Mouse (Mus musculus) lung, embryonic 16.5 days (tissue): ENCODE results near the gene Vegfa. TPM values are rescaled to one million over a fixed set of nuclear protein-coding genes. Genes with fewer than 3 reads are reported as not detected.

Experiments used
- ATAC-seq: fragments of 200-750 bp; cut with Nextera tagmentation; 2 replicates; pipeline ENCODE4 v1.8.0; 2017; ENCODE audit warnings: low read depth, mild to moderate bottlenecking, moderate library complexity
- H3K27ac ChIP-seq: fragments of 300-500 bp; sonication (generic); 2 replicates; pipeline ENCODE4 v1.5.1; 2014; ENCODE audit warnings: mild to moderate bottlenecking, control low read depth, low read length
- H3K27me3 ChIP-seq: fragments of 300-500 bp; sonication (generic); 2 replicates; pipeline ENCODE4 v1.6.1; 2014; ENCODE audit warnings: low read depth, low read length, mixed read lengths; ENCODE audit not compliant: control insufficient read depth, insufficient read depth
- H3K36me3 ChIP-seq: fragments of 300-500 bp; sonication (generic); 2 replicates; pipeline ENCODE4 v1.6.1; 2014; ENCODE audit warnings: low read length; ENCODE audit not compliant: control insufficient read depth, insufficient read depth
- H3K4me1 ChIP-seq: fragments of 300-500 bp; sonication (generic); replicated peaks from 2 replicates; pipeline ENCODE4 v1.6.1; 2014; ENCODE audit warnings: low read length, mixed read lengths; ENCODE audit not compliant: control insufficient read depth, insufficient read depth
- H3K4me2 ChIP-seq: fragments of 300-500 bp; sonication (generic); 2 replicates; pipeline ENCODE4 v1.6.1; 2014; ENCODE audit warnings: low read depth, low read length, control low read depth
- H3K4me3 ChIP-seq: fragments of 300-500 bp; sonication (generic); 2 replicates; pipeline ENCODE4 v1.5.1; 2014; ENCODE audit warnings: mild to moderate bottlenecking, low read length, control low read depth
- H3K9ac ChIP-seq: fragments of 300-500 bp; sonication (generic); 2 replicates; pipeline ENCODE4 v1.6.1; 2014; ENCODE audit warnings: low read length, control low read depth
- H3K9me3 ChIP-seq: fragments of 300-500 bp; sonication (generic); 2 replicates; pipeline ENCODE4 v1.6.1; 2016; ENCODE audit warnings: low read length; ENCODE audit not compliant: control insufficient read depth
- WGBS: fragments of 180-500 bp; shearing (Covaris S2); extraction: QIAGEN DNeasy Blood & Tissue Kit; methylation state at CpG from one replicate; pipeline ENCODE4 v1.1.7; 2014; 5-methylcytosine and 5-hydroxymethylcytosine counted together
- polyA plus RNA-seq: library from polyadenylated mRNA; unstranded; fragments of >200 nt; fragmentation: Nextera tagmentation; extraction: Ambion mirVana; gene quantifications from 2 replicates; pipeline ENCODE4 v1.2.1, GENCODE M21; 2015

Gene Vegfa
- polyA plus RNA-seq, 1 experiment from 2014 or later: 4.5 TPM

- Histone ChIP-seq H3K4me2 (no peak overlapping the region), H3K4me3 (no peak overlapping the region), H3K27me3 (no peaks in the 10 kb centered on the region), H3K36me3 (peaks cover 56% of the 10 kb centered on the region), H3K9ac (no peak overlapping the region), H3K9me3 (no peaks in the 10 kb centered on the region), H3K4me1 (peaks cover 36% of the 10 kb centered on the region), H3K27ac (no peak overlapping the region)
- 90% methylated on average over 8 of the region's 8 CpGs for WGBS
- no peak for ATAC-seq
These were observed 8.6 kb downstream of the Vegfa start for GRCm38 (mm10) chr17:46023572-46023971.

- Histone ChIP-seq H3K4me2 (no peak overlapping the region), H3K9ac (no peak overlapping the region), H3K4me1 (peaks cover 32% of the 10 kb centered on the region), H3K9me3 (no peaks in the 10 kb centered on the region), H3K36me3 (peaks cover 61% of the 10 kb centered on the region), H3K4me3 (no peak overlapping the region), H3K27me3 (no peaks in the 10 kb centered on the region), H3K27ac (no peak overlapping the region)
- WGBS: 85% methylated on average over 6 of the region's 6 CpGs
- no peak for ATAC-seq
These were observed 9.2 kb downstream of the Vegfa start for GRCm38 (mm10) chr17:46022934-46023333.

- Histone ChIP-seq H3K9ac (no peak overlapping the region), H3K27ac (no peak overlapping the region), H3K4me1 (peaks cover 29% of the 10 kb centered on the region), H3K27me3 (no peaks in the 10 kb centered on the region), H3K4me2 (no peak overlapping the region), H3K4me3 (no peak overlapping the region), H3K36me3 (peaks cover 66% of the 10 kb centered on the region), H3K9me3 (no peaks in the 10 kb centered on the region)
- ATAC-seq: no peak
- WGBS: 85% methylated on average over 4 of the region's 4 CpGs
These were observed 9.7 kb downstream of the Vegfa start for GRCm38 (mm10) chr17:46022427-46022826.

GRCm38 (mm10) chr17:46021760-46022159 lies 10.4 kb downstream of the Vegfa start:
- Histone ChIP-seq H3K4me1 (peaks cover 23% of the 10 kb centered on the region), H3K9ac (no peak overlapping the region), H3K9me3 (no peaks in the 10 kb centered on the region), H3K36me3 (peaks cover 66% of the 10 kb centered on the region), H3K27ac (no peak overlapping the region), H3K4me2 (no peak overlapping the region), H3K4me3 (no peak overlapping the region), H3K27me3 (no peaks in the 10 kb centered on the region)
- 93% methylated on average over 9 of the region's 9 CpGs for WGBS
- no peak for ATAC-seq

GRCm38 (mm10) chr17:46021173-46021572 lies 11.0 kb downstream of the Vegfa start:
- WGBS: 79% methylated on average over 7 of the region's 7 CpGs
- H3K4me1 ChIP-seq: peaks cover 17% of the 10 kb centered on the region
- no peak overlapping the region for H3K4me3 ChIP-seq
- no peaks in the 10 kb centered on the region for H3K27me3 ChIP-seq
- H3K36me3 ChIP-seq: peaks cover 72% of the 10 kb centered on the region
- ATAC-seq: no peak
- H3K9ac ChIP-seq: no peak overlapping the region
- no peak overlapping the region for H3K27ac ChIP-seq
- no peak overlapping the region for H3K4me2 ChIP-seq
- no peaks in the 10 kb centered on the region for H3K9me3 ChIP-seq

- ATAC-seq: no peak
- 70% methylated on average over 7 of the region's 7 CpGs for WGBS
- peaks cover 11% of the 10 kb centered on the region for H3K4me1 ChIP-seq
- H3K27me3 ChIP-seq: no peaks in the 10 kb centered on the region
- peaks cover 69% of the 10 kb centered on the region for H3K36me3 ChIP-seq
- H3K4me2 ChIP-seq: no peak overlapping the region
- H3K9ac ChIP-seq: no peak overlapping the region
- H3K9me3 ChIP-seq: no peaks in the 10 kb centered on the region
- H3K4me3 ChIP-seq: no peak overlapping the region
- no peak overlapping the region for H3K27ac ChIP-seq
These were observed 11.6 kb downstream of the Vegfa start for GRCm38 (mm10) chr17:46020579-46020978.

GRCm38 (mm10) chr17:46018736-46019004 lies 13.5 kb downstream of the Vegfa start:
- no peak for ATAC-seq

GRCm38 (mm10) chr17:46017946-46018735 lies 14.0 kb downstream of the Vegfa start:
- no peak overlapping the region for H3K4me2 ChIP-seq
- ATAC-seq: no peak
- H3K27ac ChIP-seq: no peak overlapping the region
- H3K36me3 ChIP-seq: peaks cover 55% of the 10 kb centered on the region
- peaks cover 10% of the 10 kb centered on the region; the same call in 1 of the 2 replicates for H3K4me1 ChIP-seq
- WGBS: 65% methylated on average over 24 of the region's 24 CpGs
- H3K9ac ChIP-seq: no peak overlapping the region
- H3K27me3 ChIP-seq: no peaks in the 10 kb centered on the region
- H3K9me3 ChIP-seq: no peaks in the 10 kb centered on the region
- no peak overlapping the region for H3K4me3 ChIP-seq

More at GRCm38 (mm10) chr17:46018736-46019004, 13.5 kb downstream of the Vegfa start:
- H3K27me3 ChIP-seq: no peaks in the 10 kb centered on the region
- peaks cover 59% of the 10 kb centered on the region for H3K36me3 ChIP-seq
- no peak overlapping the region for H3K4me2 ChIP-seq
- 71% methylated on average over 10 of the region's 10 CpGs for WGBS
- peaks cover 10% of the 10 kb centered on the region; the same call in 1 of the 2 replicates for H3K4me1 ChIP-seq
- H3K9ac ChIP-seq: no peak overlapping the region
- no peak overlapping the region for H3K27ac ChIP-seq
- H3K9me3 ChIP-seq: no peaks in the 10 kb centered on the region
- H3K4me3 ChIP-seq: no peak overlapping the region

GRCm38 (mm10) chr17:46016617-46017016 lies 15.6 kb downstream of the Vegfa start:
- H3K36me3 ChIP-seq: peaks cover 44% of the 10 kb centered on the region
- H3K27ac ChIP-seq: no peak overlapping the region
- H3K4me1 ChIP-seq: peaks cover 13% of the 10 kb centered on the region; the same call in 1 of the 2 replicates
- WGBS: 90% methylated on average over 5 of the region's 5 CpGs
- ATAC-seq: no peak
- H3K4me3 ChIP-seq: no peak overlapping the region
- no peak overlapping the region for H3K9ac ChIP-seq
- H3K9me3 ChIP-seq: no peaks in the 10 kb centered on the region
- no peaks in the 10 kb centered on the region for H3K27me3 ChIP-seq
- H3K4me2 ChIP-seq: no peak overlapping the region
